Mouse (Mus musculus) MEL-GATA-1-ER (cell line): ENCODE data around the gene Evx2.

Experiments used
- DNase-seq: peaks from one replicate; pipeline ENCODE4 v3.0.0-alpha.2; 2012; ENCODE audit warnings: low read depth; ENCODE audit errors: extremely low read depth

Evx2 gene

GRCm38 (mm10) chr2:74667191-74667841 lies 8.0 kb upstream of the Evx2 start:
- no peak for DNase-seq

GRCm38 (mm10) chr2:74666411-74666810 lies 7.1 kb upstream of the Evx2 start:
- no peak for DNase-seq

- no peak for DNase-seq
These were observed 4.1 kb upstream of the Evx2 start for GRCm38 (mm10) chr2:74663291-74663925.

GRCm38 (mm10) chr2:74661685-74662084 lies 2.3 kb upstream of the Evx2 start:
- DNase-seq: no peak

- no peak for DNase-seq
These were observed 1.3 kb upstream of the Evx2 start for GRCm38 (mm10) chr2:74660421-74661375.

GRCm38 (mm10) chr2:74658667-74659371 lies 538 bp downstream of the Evx2 start:
- no peak for DNase-seq

GRCm38 (mm10) chr2:74658024-74658666 lies 1.2 kb downstream of the Evx2 start:
- no peak for DNase-seq

DNA sequence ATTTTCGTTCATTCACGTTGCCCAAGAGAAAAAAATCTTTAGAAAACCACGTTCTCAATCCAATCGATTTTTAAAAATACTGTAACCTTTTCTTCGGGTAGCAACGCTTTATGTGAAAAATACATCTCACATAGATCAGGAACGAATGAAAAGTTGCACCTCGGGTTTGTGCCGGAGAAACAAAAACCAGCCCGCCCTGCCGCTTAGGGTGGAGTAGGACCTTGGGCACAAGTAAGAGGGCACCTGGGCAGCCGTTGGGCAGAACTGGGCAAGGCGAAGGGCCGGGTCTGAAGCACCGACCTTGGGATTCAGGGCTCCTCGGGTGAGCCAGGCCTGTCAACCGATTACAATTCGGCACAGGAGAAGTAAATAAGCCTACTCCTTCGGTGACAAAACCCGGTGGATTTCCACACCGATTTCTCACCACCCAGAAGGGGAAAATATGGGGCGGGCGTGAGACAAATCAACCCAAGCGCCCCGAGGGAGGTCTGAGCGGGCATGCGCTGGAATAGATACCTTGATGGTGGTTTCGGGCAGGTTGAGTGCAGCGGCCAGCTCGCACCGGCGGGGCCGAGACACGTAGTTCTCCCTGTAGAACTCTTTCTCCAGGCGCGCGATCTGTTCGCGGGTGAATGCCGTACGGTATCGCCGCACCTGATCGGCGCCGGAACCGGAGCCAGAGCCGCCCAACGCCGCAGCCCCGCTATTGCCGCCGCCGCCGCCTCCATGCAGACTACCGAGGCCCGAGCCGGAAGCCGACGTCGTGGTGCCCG lies 1.9 kb downstream of the Evx2 start:
- DNase-seq: no peak

- no peak for DNase-seq
These were observed 2.7 kb downstream of the Evx2 start for GRCm38 (mm10) chr2:74656632-74657021.

DNA sequence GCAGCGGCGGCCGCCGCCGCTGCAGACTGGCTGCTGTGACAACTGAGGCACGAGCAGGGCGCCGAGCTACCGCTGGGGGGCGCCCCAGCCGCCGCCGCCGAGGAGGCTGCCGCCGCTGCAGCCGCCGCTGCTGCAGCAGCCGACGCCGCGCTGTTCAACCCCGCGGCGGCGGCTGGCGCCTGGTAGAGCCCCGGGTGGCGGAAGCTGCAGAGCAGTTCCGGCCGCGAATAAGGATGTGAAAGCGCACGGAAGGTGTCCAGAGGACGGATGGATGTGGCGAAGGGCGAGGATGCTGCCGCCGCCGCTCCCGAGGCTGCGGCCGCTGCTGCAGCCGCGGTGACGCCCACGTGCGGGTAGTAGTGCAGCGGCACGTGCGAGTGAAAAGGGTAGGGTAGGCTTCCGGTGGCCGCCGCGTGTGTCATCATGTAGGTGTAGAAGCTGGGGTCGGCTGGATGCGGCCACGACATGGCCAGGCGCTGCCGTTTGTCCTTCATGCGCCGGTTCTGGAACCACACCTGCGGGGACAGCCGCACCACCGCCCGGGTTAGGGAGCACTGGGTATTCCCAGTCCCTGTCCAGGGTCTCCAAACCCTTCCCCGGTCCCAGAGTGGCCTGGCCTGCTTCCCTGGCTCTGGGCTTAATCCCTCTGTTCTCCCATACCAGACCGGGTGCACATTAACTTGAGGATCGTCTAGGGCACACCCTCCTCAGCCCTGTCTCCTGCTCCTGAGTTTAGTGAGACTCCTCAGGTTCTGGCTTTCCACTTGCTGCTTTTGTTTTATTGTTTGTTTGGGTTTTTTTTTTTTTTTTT lies 3.3 kb downstream of the Evx2 start:
- DNase-seq: no peak

GRCm38 (mm10) chr2:74655420-74655781 lies 4.0 kb downstream of the Evx2 start:
- no peak for DNase-seq

DNA sequence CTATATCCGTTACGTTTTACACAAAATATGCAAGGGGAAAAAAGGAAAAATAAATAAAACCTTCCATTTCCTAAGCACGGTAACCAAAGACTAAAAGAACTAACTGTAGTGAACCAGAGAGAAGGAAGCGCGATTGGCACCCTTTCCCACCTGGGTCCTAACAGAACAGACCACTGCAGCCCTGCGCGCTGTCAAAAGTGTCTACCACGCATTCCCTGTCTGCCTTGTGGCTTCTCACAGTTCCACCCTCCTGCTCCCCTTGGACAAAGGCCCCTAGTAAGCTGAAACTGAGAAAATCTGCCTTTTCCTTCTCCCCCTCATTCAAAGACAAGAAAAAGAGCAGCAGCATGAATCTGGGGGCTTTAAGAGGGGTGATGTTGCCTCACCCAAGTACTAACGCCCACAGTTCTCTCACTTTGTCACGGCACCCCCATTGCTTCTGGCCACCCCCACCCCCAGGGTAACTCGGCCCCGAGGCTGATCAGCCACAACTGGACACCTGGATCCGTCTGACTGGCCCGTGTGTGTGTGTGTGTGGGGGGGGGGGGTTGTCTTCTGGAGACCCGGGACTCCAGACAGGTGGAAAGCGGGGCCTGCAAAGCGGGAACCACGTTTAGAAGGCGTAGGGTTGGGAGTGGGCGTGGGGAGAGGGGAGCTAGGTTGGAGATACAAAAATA lies 4.5 kb downstream of the Evx2 start:
- DNase-seq: no peak

DNA sequence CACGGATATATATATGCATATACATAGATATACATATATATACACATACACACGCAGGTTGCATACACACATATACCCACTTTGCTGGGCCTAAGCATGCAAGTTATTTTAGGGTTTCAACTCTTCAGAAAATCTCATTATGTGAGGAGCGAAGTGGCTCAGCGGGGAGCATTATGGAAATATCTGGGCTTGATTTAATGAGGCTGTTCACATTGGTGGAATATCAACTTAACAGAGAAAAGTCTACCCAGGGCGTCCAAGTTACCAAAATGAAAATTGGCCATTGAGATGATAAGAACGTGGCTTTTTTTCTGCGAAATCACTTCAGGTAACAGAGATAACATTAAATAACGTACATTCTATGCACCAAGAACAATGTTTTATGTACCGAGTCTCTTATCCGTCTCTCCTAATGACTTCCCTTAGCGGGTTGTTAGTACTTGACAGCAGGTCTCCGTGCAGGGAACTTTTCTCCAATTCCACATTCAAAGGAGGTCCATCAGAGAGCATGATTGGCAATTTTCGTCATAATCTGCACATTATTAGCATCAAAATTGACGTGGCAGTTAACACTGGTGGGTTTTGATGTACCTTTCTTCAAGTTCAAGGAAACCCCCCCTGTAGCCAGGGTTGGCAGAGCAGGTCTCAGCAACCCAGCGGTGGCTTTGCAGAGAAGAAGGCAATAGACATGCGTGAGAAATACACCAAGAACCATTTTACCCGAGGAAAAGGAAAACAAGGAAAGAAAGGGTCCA lies 5.4 kb downstream of the Evx2 start:
- no peak for DNase-seq

DNA sequence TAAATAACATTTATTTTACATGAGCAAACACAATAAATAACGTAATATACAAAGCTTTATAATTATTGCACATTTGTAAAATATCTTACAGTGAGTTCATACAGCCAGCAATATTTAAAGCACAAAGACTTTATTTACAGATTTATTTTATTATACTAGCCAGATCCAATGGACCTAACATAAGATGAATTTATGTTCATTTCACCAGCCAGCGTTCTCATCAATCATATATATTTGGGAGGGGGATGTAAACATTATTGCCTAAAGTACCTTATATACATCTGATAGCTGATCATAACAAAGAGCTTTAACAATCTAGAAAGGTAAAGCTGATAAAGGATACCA lies 6.4 kb downstream of the Evx2 start:
- DNase-seq: no peak

DNA sequence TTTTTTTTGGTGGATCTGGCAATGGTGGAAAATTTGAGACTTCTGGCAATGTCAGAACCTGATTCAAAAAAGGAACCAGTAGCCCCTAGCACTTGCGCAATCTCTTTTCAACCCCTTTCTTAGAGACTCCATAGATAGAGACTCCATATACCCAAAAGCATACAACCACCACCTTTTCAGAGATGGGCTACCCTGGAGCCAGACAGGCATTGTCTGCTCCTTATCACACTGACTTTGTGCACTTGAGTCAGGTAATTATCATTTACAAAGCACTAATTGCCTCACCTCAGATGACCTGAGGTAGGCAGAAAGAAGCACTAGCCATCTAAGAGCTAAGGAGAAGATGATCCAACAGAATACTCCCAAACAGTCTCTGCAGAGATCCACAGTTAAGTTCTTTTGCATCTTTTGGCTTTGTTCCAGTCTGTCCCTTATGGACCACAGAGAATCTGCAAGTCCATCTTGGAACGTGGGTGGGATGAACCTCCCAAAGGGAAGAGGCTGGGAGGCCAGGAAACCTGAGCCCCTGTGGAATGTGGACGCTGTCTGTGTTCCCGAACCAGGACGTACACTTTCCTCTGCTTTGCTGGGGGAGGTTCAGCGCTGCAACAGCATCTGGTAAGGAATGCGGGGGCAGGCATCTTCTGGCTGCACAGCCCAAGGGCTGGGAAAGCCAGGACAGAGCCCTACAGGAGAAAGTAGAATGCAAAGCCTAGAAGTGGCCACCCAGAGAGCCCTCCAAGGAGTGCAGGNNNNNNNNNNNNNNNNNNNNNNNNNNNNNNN lies 12.1 kb downstream of the Evx2 start:
- no peak for DNase-seq

- DNase-seq: no peak
These were observed 13.7 kb downstream of the Evx2 start for GRCm38 (mm10) chr2:74645631-74646030.

DNA sequence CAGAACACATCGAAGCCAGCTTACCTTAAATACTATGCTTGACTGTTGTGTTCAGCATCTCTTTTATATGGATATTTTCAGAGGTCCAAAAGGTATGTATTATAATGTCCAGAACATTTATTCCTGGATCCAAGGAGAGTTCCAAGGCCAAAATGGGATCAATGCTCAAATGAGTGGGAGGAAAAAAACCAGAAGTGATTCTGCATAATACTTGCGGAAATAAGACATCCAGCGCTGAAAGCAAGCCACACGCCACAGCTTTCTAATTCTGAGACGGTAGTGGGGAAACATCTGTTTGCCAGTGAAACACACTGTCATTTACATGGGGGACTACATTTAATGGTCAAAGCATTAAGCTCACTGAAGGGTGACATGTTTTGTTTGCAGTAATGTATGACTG lies 16.9 kb downstream of the Evx2 start:
- DNase-seq: no peak

DNA sequence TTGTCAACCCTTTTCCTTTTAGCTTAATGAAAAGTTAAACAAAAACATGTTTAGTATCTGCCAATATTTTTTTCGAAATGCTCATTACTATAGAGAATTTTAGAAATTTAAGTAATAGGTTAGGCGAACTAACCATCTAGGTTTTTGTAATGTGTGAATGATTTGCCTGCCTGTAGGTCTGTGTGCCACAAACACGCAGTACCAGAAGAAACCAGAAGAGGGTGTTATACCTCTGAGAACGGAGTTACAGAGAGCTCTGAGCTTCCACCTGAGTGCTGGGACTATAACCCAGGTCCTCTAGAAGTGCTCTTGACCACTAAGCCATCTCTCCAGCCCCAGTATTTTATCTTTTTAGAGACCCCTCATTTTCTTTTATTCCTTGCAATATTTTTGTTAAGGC lies 23.9 kb downstream of the Evx2 start:
- DNase-seq: no peak
